Mouse (Mus musculus) myocyte (in vitro differentiated cells): ENCODE results near the gene Sf3b3. TPM values are rescaled to one million over a fixed set of nuclear protein-coding genes. Genes with fewer than 3 reads are reported as not detected.

Experiments used
- H3K27me3 ChIP-seq: one replicate; pipeline ENCODE4 v1.6.1; 2011; ENCODE audit not compliant: control insufficient read depth, insufficient read depth, insufficient read length
- H3K36me3 ChIP-seq: one replicate; pipeline ENCODE4 v1.6.1; 2011; ENCODE audit not compliant: control insufficient read depth, insufficient read depth
- H3K4me2 ChIP-seq: one replicate; pipeline ENCODE4 v1.6.1; 2011; ENCODE audit warnings: low read depth, control low read depth
- H3K4me3 ChIP-seq: one replicate; pipeline ENCODE4 v1.5.1; 2011; ENCODE audit warnings: mild to moderate bottlenecking, control low read depth, moderate library complexity
- H3K79me2 ChIP-seq: one replicate; pipeline ENCODE4 v1.6.1; 2011; ENCODE audit not compliant: control insufficient read depth, insufficient read depth
- H3ac ChIP-seq: one replicate; pipeline ENCODE4 v1.6.1; 2011; ENCODE audit not compliant: control insufficient read depth, insufficient read length
- CEBPB ChIP-seq: IDR thresholded peaks from 2 replicates; pipeline ENCODE4 v1.6.1; 2011; ENCODE audit warnings: mild to moderate bottlenecking, moderate library complexity; ENCODE audit not compliant: poor library complexity, insufficient read depth, severe bottlenecking
- E2F4 ChIP-seq: IDR thresholded peaks from one replicate; pipeline ENCODE4 v1.6.1; 2011; ENCODE audit warnings: mild to moderate bottlenecking, control low read depth, moderate library complexity; ENCODE audit not compliant: insufficient read depth
- MAX ChIP-seq: IDR thresholded peaks from one replicate; pipeline ENCODE4 v1.6.1; 2011; ENCODE audit warnings: low read depth, mild to moderate bottlenecking, control low read depth
- MYOD1 ChIP-seq, 3 experiments: IDR thresholded peaks; one replicate each; pipeline ENCODE4 v1.6.1; 2011; ENCODE audit warnings: control low read depth in 2 of 3, low read depth in 2 of 3, mild to moderate bottlenecking in 2 of 3, moderate library complexity in 1 of 3; ENCODE audit not compliant: insufficient read length in 2 of 3, control insufficient read depth in 1 of 3
- MYOG ChIP-seq, 3 experiments: IDR thresholded peaks; one replicate each; pipeline ENCODE4 v1.6.1; 2011; ENCODE audit warnings: control low read depth in 2 of 3, low read depth in 2 of 3, mild to moderate bottlenecking in 2 of 3; ENCODE audit not compliant: insufficient read length in 2 of 3, control insufficient read depth in 1 of 3, insufficient read depth in 1 of 3
- POLR2A ChIP-seq: IDR thresholded peaks from one replicate; pipeline ENCODE4 v1.6.1; 2011; ENCODE audit warnings: low read depth, mild to moderate bottlenecking, control low read depth, moderate library complexity; ENCODE audit not compliant: insufficient read length
- POLR2AphosphoS2 ChIP-seq: IDR thresholded peaks from one replicate; pipeline ENCODE4 v1.6.1; 2011; ENCODE audit warnings: low read depth, control low read depth; ENCODE audit not compliant: insufficient read length
- REST ChIP-seq: IDR thresholded peaks from one replicate; pipeline ENCODE4 v1.6.1; 2011; ENCODE audit warnings: mild to moderate bottlenecking, control low read depth, moderate library complexity; ENCODE audit not compliant: insufficient read depth, insufficient read length
- SRF ChIP-seq: IDR thresholded peaks from one replicate; pipeline ENCODE4 v1.6.1; 2011; ENCODE audit warnings: low read depth; ENCODE audit not compliant: control insufficient read depth, insufficient read length
- TCF12 ChIP-seq: IDR thresholded peaks from one replicate; pipeline ENCODE4 v1.6.1; 2011; ENCODE audit warnings: mild to moderate bottlenecking, control low read depth; ENCODE audit not compliant: poor library complexity, insufficient read depth, severe bottlenecking
- TCF3 ChIP-seq: IDR thresholded peaks from one replicate; pipeline ENCODE4 v1.6.1; 2011; ENCODE audit warnings: low read depth, control low read depth; ENCODE audit not compliant: insufficient read length
- USF1 ChIP-seq: IDR thresholded peaks from one replicate; pipeline ENCODE4 v1.6.1; 2011; ENCODE audit warnings: low read depth, mild to moderate bottlenecking, control low read depth, moderate library complexity
- polyA plus RNA-seq: library from polyadenylated mRNA; unstranded; fragments of >200 nt; fragmentation: generic; extraction: Trizol; gene quantifications from one replicate; pipeline ENCODE4 v1.2.1, GENCODE M21; 2012; ENCODE audit warnings: missing spikeins

Sf3b3 gene
- polyA plus RNA-seq, 1 experiment, result 47.7 TPM

GRCm38 (mm10) chr8:110820257-110820656 is 26.3 kb downstream of the Sf3b3 start:
- TF ChIP-seq POLR2AphosphoS2 (no peak), CEBPB (no peak), TCF3 (no peak), MYOD1 (IDR thresholded peaks at IDR 0.05; ENCODE audit: control insufficient read depth in 1 of 3, insufficient read length in 2 of 3, low read depth in 2 of 3) (no peak), TCF12 (no peak), REST (no peak), USF1 (no peak), POLR2A (no peak), SRF (no peak)
- Histone ChIP-seq H3K36me3 (peaks cover 91% of the 10 kb centered on the region), H3ac (no peak overlapping the region), H3K79me2 (peaks cover 46% of the 10 kb centered on the region), H3K4me3 (no peak overlapping the region), H3K27me3 (no peaks in the 10 kb centered on the region), H3K4me2 (no peak overlapping the region)

GRCm38 (mm10) chr8:110818593-110818992 is 28.0 kb downstream of the Sf3b3 start:
- H3K79me2 ChIP-seq, result peaks cover 34% of the 10 kb centered on the region
- no peak overlapping the region for H3K4me2 ChIP-seq
- no peak overlapping the region for H3K4me3 ChIP-seq
- TF ChIP-seq MYOD1 (IDR thresholded peaks at IDR 0.05; ENCODE audit: control insufficient read depth in 1 of 3, insufficient read length in 2 of 3, low read depth in 2 of 3) (no peak), REST (no peak), POLR2A (no peak), TCF3 (no peak), E2F4 (no peak), POLR2AphosphoS2 (no peak), TCF12 (no peak), MYOG (IDR thresholded peaks at IDR 0.05; ENCODE audit: control insufficient read depth in 1 of 3, insufficient read depth in 1 of 3, insufficient read length in 2 of 3, low read depth in 2 of 3) (no peak), SRF (no peak), CEBPB (no peak), USF1 (no peak), MAX (no peak)
- H3K36me3 ChIP-seq, result peaks cover 96% of the 10 kb centered on the region
- H3K27me3 ChIP-seq, result no peaks in the 10 kb centered on the region
- H3ac ChIP-seq, result no peak overlapping the region

- no peak overlapping the region for H3K4me3 ChIP-seq
- peaks cover 96% of the 10 kb centered on the region for H3K36me3 ChIP-seq
- peaks cover 18% of the 10 kb centered on the region for H3K79me2 ChIP-seq
- no peak overlapping the region for H3K4me2 ChIP-seq
- H3ac ChIP-seq, result no peak overlapping the region
- TF ChIP-seq CEBPB, result no peak
- no peak for TF ChIP-seq REST
- no peak for TF ChIP-seq MYOG (IDR thresholded peaks at IDR 0.05; ENCODE audit: control insufficient read depth in 1 of 3, insufficient read depth in 1 of 3, insufficient read length in 2 of 3, low read depth in 2 of 3)
- no peak for TF ChIP-seq TCF3
- H3K27me3 ChIP-seq, result no peaks in the 10 kb centered on the region
Measured at GRCm38 (mm10) chr8:110816990-110817389, 29.6 kb downstream of the Sf3b3 start.

GRCm38 (mm10) chr8:110815308-110815707 is 31.3 kb downstream of the Sf3b3 start:
- Histone ChIP-seq H3K36me3 (peaks cover 95% of the 10 kb centered on the region), H3K4me3 (no peak overlapping the region), H3ac (no peak overlapping the region), H3K27me3 (no peaks in the 10 kb centered on the region), H3K4me2 (no peak overlapping the region), H3K79me2 (peaks cover 4% of the 10 kb centered on the region)
- TF ChIP-seq MYOD1 (IDR thresholded peaks at IDR 0.05; ENCODE audit: control insufficient read depth in 1 of 3, insufficient read length in 2 of 3, low read depth in 2 of 3) (no peak), TCF12 (no peak), USF1 (no peak), POLR2A (no peak), E2F4 (no peak), MYOG (IDR thresholded peaks at IDR 0.05; ENCODE audit: control insufficient read depth in 1 of 3, insufficient read depth in 1 of 3, insufficient read length in 2 of 3, low read depth in 2 of 3) (no peak), MAX (no peak), CEBPB (no peak), POLR2AphosphoS2 (no peak), SRF (no peak), REST (no peak), TCF3 (no peak)

GRCm38 (mm10) chr8:110813081-110813812 is 33.3 kb downstream of the Sf3b3 start:
- H3K36me3 ChIP-seq, result peaks cover 87% of the 10 kb centered on the region
- no peaks in the 10 kb centered on the region for H3K79me2 ChIP-seq
- H3K4me2 ChIP-seq, result no peak overlapping the region
- no peaks in the 10 kb centered on the region for H3K27me3 ChIP-seq
- no peak overlapping the region for H3K4me3 ChIP-seq
- no peak for TF ChIP-seq MYOD1 (IDR thresholded peaks at IDR 0.05; ENCODE audit: control insufficient read depth in 1 of 3, insufficient read length in 2 of 3, low read depth in 2 of 3)
- TF ChIP-seq MYOG (IDR thresholded peaks at IDR 0.05; ENCODE audit: control insufficient read depth in 1 of 3, insufficient read depth in 1 of 3, insufficient read length in 2 of 3, low read depth in 2 of 3), result no peak
- no peak for TF ChIP-seq POLR2AphosphoS2
- TF ChIP-seq TCF3, result no peak
- TF ChIP-seq TCF12, result no peak
- no peak for TF ChIP-seq CEBPB
- no peak for TF ChIP-seq MAX
- TF ChIP-seq SRF, result no peak
- no peak for TF ChIP-seq E2F4
- TF ChIP-seq POLR2A, result no peak
- TF ChIP-seq REST, result no peak
- no peak for TF ChIP-seq USF1
- H3ac ChIP-seq, result no peak overlapping the region
